Mouse (Mus musculus) C2C12 (cell line): Measurements from ENCODE around the gene Nrap. TPM values are rescaled to one million over a fixed set of nuclear protein-coding genes. Genes with fewer than 3 reads are reported as not detected.

Experiments
- H3K27me3 ChIP-seq: one replicate; pipeline ENCODE4 v1.6.1; 2011; ENCODE audit not compliant: control insufficient read depth, insufficient read depth, insufficient read length
- H3K36me3 ChIP-seq: one replicate; pipeline ENCODE4 v1.6.1; 2011; ENCODE audit not compliant: control insufficient read depth, insufficient read depth
- H3K4me3 ChIP-seq: one replicate; pipeline ENCODE4 v1.5.1; 2011; ENCODE audit warnings: mild to moderate bottlenecking, control low read depth; ENCODE audit not compliant: poor library complexity, insufficient read depth, severe bottlenecking
- H3K79me2 ChIP-seq: one replicate; pipeline ENCODE4 v1.6.1; 2011; ENCODE audit not compliant: control insufficient read depth, insufficient read depth
- H3K79me3 ChIP-seq: one replicate; pipeline ENCODE4 v1.6.1; 2011; ENCODE audit warnings: low read depth, control low read depth
- H3ac ChIP-seq: one replicate; pipeline ENCODE3; 2011; ENCODE audit warnings: low read depth; ENCODE audit not compliant: control insufficient read depth, insufficient read length
- CEBPB ChIP-seq: IDR thresholded peaks from one replicate; pipeline ENCODE4 v1.6.1; 2011; ENCODE audit warnings: low read depth, mild to moderate bottlenecking, control low read depth, moderate library complexity
- CTCF ChIP-seq: IDR thresholded peaks from one replicate; pipeline ENCODE4 v1.5.1; 2011; ENCODE audit not compliant: control insufficient read depth, insufficient read depth, insufficient read length
- FOSL1 ChIP-seq: IDR thresholded peaks from one replicate; pipeline ENCODE4 v1.8.0; 2011; ENCODE audit warnings: mild to moderate bottlenecking, low read length; ENCODE audit not compliant: poor library complexity, insufficient read depth, severe bottlenecking
- MAX ChIP-seq: IDR thresholded peaks from one replicate; pipeline ENCODE4 v1.6.1; 2011; ENCODE audit warnings: mild to moderate bottlenecking, control low read depth
- MYOD1 ChIP-seq: IDR thresholded peaks from one replicate; pipeline ENCODE4 v1.6.1; 2011; ENCODE audit warnings: low read depth; ENCODE audit not compliant: control insufficient read depth, insufficient read length
- MYOG ChIP-seq: IDR thresholded peaks from one replicate; pipeline ENCODE4 v1.6.1; 2011; ENCODE audit not compliant: control insufficient read depth, insufficient read length; ENCODE audit errors: extremely low read depth
- USF1 ChIP-seq: IDR thresholded peaks from one replicate; pipeline ENCODE4 v1.6.1; 2011; ENCODE audit warnings: low read depth, mild to moderate bottlenecking, control low read depth, moderate library complexity
- long read RNA-seq, 2 experiments: library from polyadenylated mRNA; unstranded; transcript quantifications; one replicate each; pipeline ENCODE4 v2.0.0; 2019 to 2020
- polyA plus RNA-seq: library from polyadenylated mRNA; unstranded; fragments of >200 nt; fragmentation: generic; extraction: Trizol; gene quantifications from one replicate; pipeline ENCODE4 v1.2.1, GENCODE M21; 2012; ENCODE audit warnings: missing spikeins

Nrap gene
- 0.88 TPM for polyA plus RNA-seq
- long read RNA-seq, experiment 1, partial matches to known transcripts: 4 of 5 reads
- long read RNA-seq, experiment 1, other reads (novel, unspliced or antisense): 1 of 5 reads
- long read RNA-seq, experiment 2, partial matches to known transcripts: 3 of 5 reads
- long read RNA-seq, experiment 2, other reads (novel, unspliced or antisense): 2 of 5 reads

DNA sequence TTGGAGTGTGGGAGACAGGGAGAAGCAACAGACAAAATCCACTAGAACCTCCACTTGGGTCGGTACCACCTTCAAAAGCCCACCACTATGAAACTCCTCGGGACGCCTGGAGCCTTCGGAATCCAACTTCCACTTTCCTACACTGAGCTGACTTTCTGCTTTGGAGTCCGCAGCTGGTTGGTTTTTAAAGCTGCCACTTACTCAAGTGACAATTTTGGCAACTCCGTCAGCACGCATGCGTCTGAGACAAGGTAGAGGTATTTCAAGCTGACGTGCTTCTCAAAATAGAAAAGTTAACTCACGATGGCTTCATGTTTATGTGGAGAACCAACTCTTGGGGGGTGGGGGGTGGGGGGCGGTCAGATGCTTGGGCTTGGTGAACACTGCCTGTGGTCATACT, at the start of gene Nrap:
Gene Nrap, minus strand, starts transcription at position 159 of the 400 bp plus-strand sequence.
- H3K79me3 ChIP-seq: no peaks in the 10 kb centered on the region
- no peak for TF ChIP-seq MAX
- no peak for TF ChIP-seq MYOG
- TF ChIP-seq CEBPB: no peak
- no peak for TF ChIP-seq CTCF
- TF ChIP-seq USF1: no peak
- TF ChIP-seq MYOD1: no peak
- TF ChIP-seq FOSL1: no peak
- H3K79me2 ChIP-seq: no peaks in the 10 kb centered on the region
- H3K4me3 ChIP-seq: no peak within 1 kb of the TSS
- H3K27me3 ChIP-seq: no peaks in the 10 kb centered on the region
- peak within 1 kb of the TSS; percentile 16 for H3ac ChIP-seq
- no peaks in the 10 kb centered on the region for H3K36me3 ChIP-seq

DNA sequence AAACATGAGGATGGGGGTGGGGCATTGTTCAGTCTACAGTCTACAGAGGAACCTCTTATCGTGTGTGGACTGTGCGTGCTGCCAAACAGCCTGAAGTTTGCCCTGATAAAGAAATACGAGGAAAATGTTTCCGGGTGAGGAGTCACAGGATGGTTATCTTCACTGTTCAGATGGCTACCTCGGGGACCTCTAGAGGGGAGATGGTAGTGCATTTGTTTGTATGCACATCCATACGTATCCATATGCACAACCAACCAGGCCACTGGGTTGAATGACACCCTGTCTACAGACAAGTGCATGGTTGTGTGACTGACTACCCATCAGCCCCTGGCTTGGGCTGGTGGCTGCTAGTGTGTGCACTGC, 49.2 kb upstream of the Nrap start:
- H3K79me2 ChIP-seq: no peaks in the 10 kb centered on the region
- H3K79me3 ChIP-seq: no peaks in the 10 kb centered on the region
- no peaks in the 10 kb centered on the region for H3K36me3 ChIP-seq
- no peak overlapping the region for H3K4me3 ChIP-seq
- no peak overlapping the region for H3ac ChIP-seq
- H3K27me3 ChIP-seq: no peaks in the 10 kb centered on the region
- TF ChIP-seq MAX (no peak), MYOD1 (no peak), CEBPB (no peak)

GRCm38 (mm10) chr19:56438357-56439071, 48.7 kb upstream of the Nrap start:
- TF ChIP-seq CEBPB: no peak
- no peak for TF ChIP-seq FOSL1
- TF ChIP-seq MYOG: no peak
- no peak for TF ChIP-seq MYOD1
- no peak for TF ChIP-seq CTCF
- H3K27me3 ChIP-seq: no peaks in the 10 kb centered on the region
- no peak overlapping the region for H3ac ChIP-seq
- no peaks in the 10 kb centered on the region for H3K79me3 ChIP-seq
- H3K36me3 ChIP-seq: no peaks in the 10 kb centered on the region
- no peak overlapping the region for H3K4me3 ChIP-seq
- no peaks in the 10 kb centered on the region for H3K79me2 ChIP-seq

- TF ChIP-seq MYOG: no peak
- TF ChIP-seq FOSL1: no peak
- no peak for TF ChIP-seq MAX
- TF ChIP-seq MYOD1: no peak
- no peak for TF ChIP-seq CTCF
- TF ChIP-seq CEBPB: no peak
- TF ChIP-seq USF1: no peak
These were observed 46.5 kb upstream of the Nrap start for GRCm38 (mm10) chr19:56436380-56436779.

DNA sequence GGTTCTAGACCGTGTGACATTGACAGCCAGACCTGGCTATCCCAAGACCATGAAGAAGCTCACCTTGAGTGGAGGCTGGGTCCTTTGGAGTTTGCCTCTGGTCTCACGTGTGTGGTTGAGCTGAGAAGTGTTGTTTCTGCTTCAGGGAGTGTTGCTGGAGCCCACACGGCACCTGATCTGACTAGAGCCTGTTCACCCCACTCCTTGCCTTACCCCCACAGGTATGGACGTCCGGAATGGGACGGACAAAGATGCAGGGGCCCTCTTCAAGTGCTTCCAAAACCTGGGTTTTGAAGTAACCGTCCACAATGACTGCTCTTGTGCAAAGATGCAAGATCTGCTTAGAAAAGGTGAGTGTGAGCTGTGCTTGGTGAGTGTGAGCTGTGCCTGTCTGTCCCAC, 43.7 kb upstream of the Nrap start:
- no peak overlapping the region for H3K4me3 ChIP-seq
- no peaks in the 10 kb centered on the region for H3K36me3 ChIP-seq
- H3K79me3 ChIP-seq: no peaks in the 10 kb centered on the region
- no peaks in the 10 kb centered on the region for H3K27me3 ChIP-seq
- H3K79me2 ChIP-seq: no peaks in the 10 kb centered on the region
- TF ChIP-seq USF1 (no peak), CTCF (no peak), CEBPB (no peak), FOSL1 (no peak), MYOG (no peak), MAX (no peak), MYOD1 (no peak)
- H3ac ChIP-seq: no peak overlapping the region

More at GRCm38 (mm10) chr19:56436380-56436779, 46.5 kb upstream of the Nrap start:
- Histone ChIP-seq H3K27me3 (no peaks in the 10 kb centered on the region), H3K4me3 (no peak overlapping the region), H3ac (no peak overlapping the region), H3K79me2 (no peaks in the 10 kb centered on the region), H3K79me3 (no peaks in the 10 kb centered on the region), H3K36me3 (no peaks in the 10 kb centered on the region)

GRCm38 (mm10) chr19:56432706-56433105, 42.9 kb upstream of the Nrap start:
- Histone ChIP-seq H3K4me3 (no peak overlapping the region), H3K79me3 (no peaks in the 10 kb centered on the region), H3ac (no peak overlapping the region), H3K27me3 (no peaks in the 10 kb centered on the region), H3K36me3 (no peaks in the 10 kb centered on the region), H3K79me2 (no peaks in the 10 kb centered on the region)
- TF ChIP-seq MAX (no peak), MYOD1 (no peak), CTCF (no peak), CEBPB (no peak), FOSL1 (no peak), USF1 (no peak), MYOG (no peak)
